Mouse (Mus musculus) embryonic facial prominence, embryonic 11.5 days (tissue): Measurements from ENCODE around the gene Nectin4. TPM values are rescaled to one million over a fixed set of nuclear protein-coding genes. Genes with fewer than 3 reads are reported as not detected.

ENCODE experiments used
- ATAC-seq: fragments of 200-750 bp; cut with Nextera tagmentation; replicated peaks from 2 replicates; pipeline ENCODE4 v1.8.0; 2017; ENCODE audit warnings: low read depth; ENCODE audit not compliant: insufficient number of reproducible peaks, low FRiP score, low TSS enrichment
- DNase-seq: peaks from one replicate; pipeline ENCODE4 v3.0.0-alpha.2; 2015; ENCODE audit warnings: low spot score
- H3K27ac ChIP-seq: fragments of 300-500 bp; sonication (generic); replicated peaks from 2 replicates; pipeline ENCODE4 v1.5.1; 2014; ENCODE audit warnings: mild to moderate bottlenecking, low read depth, low read length, control low read depth
- H3K27me3 ChIP-seq: fragments of 300-500 bp; sonication (generic); 2 replicates; pipeline ENCODE4 v1.6.1; 2014; ENCODE audit warnings: mild to moderate bottlenecking, low read length, moderate library complexity, mixed read lengths; ENCODE audit not compliant: control insufficient read depth, insufficient read depth
- H3K36me3 ChIP-seq: fragments of 300-500 bp; sonication (generic); replicated peaks from 2 replicates; pipeline ENCODE4 v1.6.1; 2014; ENCODE audit warnings: low read depth, mild to moderate bottlenecking, low read length, moderate library complexity, mixed read lengths; ENCODE audit not compliant: control insufficient read depth, insufficient read depth
- H3K4me1 ChIP-seq: fragments of 300-500 bp; sonication (generic); 2 replicates; pipeline ENCODE4 v1.6.1; 2014; ENCODE audit warnings: low read length, mixed read lengths; ENCODE audit not compliant: control insufficient read depth, insufficient read depth
- H3K4me2 ChIP-seq: fragments of 300-500 bp; sonication (generic); 2 replicates; pipeline ENCODE4 v1.6.1; 2014; ENCODE audit warnings: low read depth, mild to moderate bottlenecking, control low read depth, low read length, moderate library complexity
- H3K4me3 ChIP-seq: fragments of 300-500 bp; sonication (generic); 2 replicates; pipeline ENCODE4 v1.5.1; 2014; ENCODE audit warnings: low read depth, low read length, control low read depth
- H3K9ac ChIP-seq: fragments of 300-500 bp; sonication (generic); replicated peaks from 2 replicates; pipeline ENCODE4 v1.6.1; 2014; ENCODE audit warnings: mild to moderate bottlenecking, control low read depth, low read length
- H3K9me3 ChIP-seq: fragments of 300-500 bp; sonication (generic); replicated peaks from 2 replicates; pipeline ENCODE4 v1.6.1; 2016; ENCODE audit warnings: mild to moderate bottlenecking, low read length, inconsistent platforms, mixed read lengths; ENCODE audit not compliant: control insufficient read depth
- WGBS: fragments of 180-500 bp; shearing (Covaris S2); extraction: QIAGEN DNeasy Blood & Tissue Kit; methylation state at CpG from one replicate; pipeline ENCODE4 v1.1.7; 2014; 5-methylcytosine and 5-hydroxymethylcytosine counted together
- polyA plus RNA-seq: library from polyadenylated mRNA; unstranded; fragments of >200 nt; fragmentation: Nextera tagmentation; extraction: Ambion mirVana; gene quantifications from 2 replicates; pipeline ENCODE4 v1.2.1, GENCODE M21; 2014

Nectin4 gene
- polyA plus RNA-seq, 1 experiment from 2014 or later: 2.4 TPM

DNA sequence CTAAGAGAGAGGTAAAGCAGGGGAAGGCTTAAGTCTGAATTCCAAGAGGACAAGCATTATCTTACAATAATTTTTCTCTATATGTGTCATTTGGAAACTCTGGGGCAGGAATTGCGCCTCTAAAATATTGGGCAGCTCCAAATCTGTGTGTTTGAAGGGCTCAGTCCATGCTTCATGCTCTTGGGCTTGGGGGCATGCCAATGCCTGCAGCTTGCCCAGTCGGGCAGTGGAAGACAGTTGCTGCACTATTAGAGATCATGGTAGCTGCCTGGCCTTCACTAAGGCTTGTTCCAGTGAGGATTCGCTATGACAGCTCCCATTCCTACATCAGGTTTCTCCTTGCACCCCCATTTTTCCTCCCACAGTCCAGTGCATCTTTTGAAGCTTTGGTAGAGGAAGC, 21.2 kb upstream of the Nectin4 start:
- no peak overlapping the region for H3K4me3 ChIP-seq
- H3K9ac ChIP-seq: no peak overlapping the region
- no peak for DNase-seq
- H3K4me1 ChIP-seq: no peaks in the 10 kb centered on the region
- 94% methylated on average over 3 of the region's 3 CpGs for WGBS
- H3K9me3 ChIP-seq: no peaks in the 10 kb centered on the region; the same call in 1 of the 2 replicates
- no peak overlapping the region for H3K4me2 ChIP-seq
- no peak for ATAC-seq
- H3K27me3 ChIP-seq: no peaks in the 10 kb centered on the region
- no peak overlapping the region for H3K27ac ChIP-seq
- no peaks in the 10 kb centered on the region for H3K36me3 ChIP-seq

- H3K4me1 ChIP-seq: no peaks in the 10 kb centered on the region
- ATAC-seq (no peak), DNase-seq (no peak)
- 95% methylated on average over 2 of the region's 2 CpGs for WGBS
- H3K9me3 ChIP-seq: no peaks in the 10 kb centered on the region; the same call in 1 of the 2 replicates
- no peak overlapping the region for H3K4me3 ChIP-seq
- H3K36me3 ChIP-seq: no peaks in the 10 kb centered on the region
- H3K9ac ChIP-seq: no peak overlapping the region
- H3K4me2 ChIP-seq: no peak overlapping the region
- H3K27ac ChIP-seq: no peak overlapping the region
- H3K27me3 ChIP-seq: no peaks in the 10 kb centered on the region
These were observed 20.7 kb upstream of the Nectin4 start for GRCm38 (mm10) chr1:171349210-171349609.

- WGBS: 80% methylated on average over 5 of the region's 5 CpGs
- no peaks in the 10 kb centered on the region; the same call in 1 of the 2 replicates for H3K36me3 ChIP-seq
- no peak for DNase-seq
These were observed 14.0 kb upstream of the Nectin4 start for GRCm38 (mm10) chr1:171355812-171356340.

DNA sequence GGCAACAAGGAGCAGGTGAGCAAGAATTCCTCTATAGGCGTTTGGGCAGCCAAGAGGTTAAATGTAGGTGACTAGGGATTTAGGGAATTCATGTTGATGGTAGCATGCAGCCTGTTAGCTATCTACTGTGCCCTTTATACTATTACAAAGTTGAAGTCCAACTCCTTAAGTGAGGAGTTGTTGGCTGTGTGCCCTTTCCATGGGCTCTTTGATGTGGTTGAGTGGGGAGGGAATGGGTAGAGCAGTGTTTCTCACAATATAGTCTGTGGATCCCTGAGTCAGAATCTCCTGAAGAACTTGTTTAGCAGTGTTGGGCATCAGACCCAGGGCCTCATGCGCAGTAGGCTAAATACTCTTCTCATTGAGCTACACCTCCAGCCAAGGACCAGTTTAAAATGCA, 13.1 kb upstream of the Nectin4 start:
- Histone ChIP-seq H3K4me2 (no peak overlapping the region), H3K9ac (no peak overlapping the region), H3K36me3 (no peaks in the 10 kb centered on the region; the same call in 1 of the 2 replicates), H3K4me1 (no peaks in the 10 kb centered on the region; the same call in 1 of the 2 replicates), H3K27me3 (no peaks in the 10 kb centered on the region), H3K4me3 (no peak overlapping the region), H3K9me3 (0 out of 2 replicates have a peak, but pooled peaks cover 2% of the 10 kb centered on the region), H3K27ac (no peak overlapping the region)
- ATAC-seq (no peak), DNase-seq (no peak)
- 89% methylated on average over 2 of the region's 2 CpGs for WGBS

More at GRCm38 (mm10) chr1:171355812-171356340, 14.0 kb upstream of the Nectin4 start:
- H3K4me2 ChIP-seq: no peak overlapping the region
- H3K27ac ChIP-seq: no peak overlapping the region
- no peaks in the 10 kb centered on the region; the same call in 1 of the 2 replicates for H3K4me1 ChIP-seq
- ATAC-seq: no peak
- H3K27me3 ChIP-seq: no peaks in the 10 kb centered on the region
- 0 out of 2 replicates have a peak, but pooled peaks cover 2% of the 10 kb centered on the region for H3K9me3 ChIP-seq
- no peak overlapping the region for H3K4me3 ChIP-seq
- H3K9ac ChIP-seq: no peak overlapping the region

GRCm38 (mm10) chr1:171358421-171358820, 11.5 kb upstream of the Nectin4 start:
- DNase-seq (peak; percentile 65), ATAC-seq (no peak)
- Histone ChIP-seq H3K27ac (no peak overlapping the region), H3K9me3 (0 out of 2 replicates have a peak, but pooled peaks cover 2% of the 10 kb centered on the region), H3K4me3 (no peak overlapping the region), H3K9ac (no peak overlapping the region), H3K4me1 (no peaks in the 10 kb centered on the region; the same call in 1 of the 2 replicates), H3K4me2 (no peak overlapping the region), H3K36me3 (no peaks in the 10 kb centered on the region; the same call in 1 of the 2 replicates), H3K27me3 (no peaks in the 10 kb centered on the region)
- WGBS: 77% methylated on average over 4 of the region's 4 CpGs

- no peaks in the 10 kb centered on the region; the same call in 1 of the 2 replicates for H3K4me1 ChIP-seq
- peak overlapping the region; percentile 35 for H3K9ac ChIP-seq
- no peak; the same call in 1 of the 2 replicates for ATAC-seq
- H3K4me3 ChIP-seq: peak overlapping the region; percentile 33
- H3K27ac ChIP-seq: peak overlapping the region; percentile 44; the same call in 1 of the 2 replicates
- DNase-seq: no peak
- WGBS: 7% methylated on average over 26 of the region's 26 CpGs
- 0 out of 2 replicates have a peak, but pooled peaks cover 2% of the 10 kb centered on the region for H3K9me3 ChIP-seq
- peak overlapping the region; percentile 76 for H3K4me2 ChIP-seq
- H3K36me3 ChIP-seq: no peaks in the 10 kb centered on the region; the same call in 1 of the 2 replicates
- H3K27me3 ChIP-seq: no peaks in the 10 kb centered on the region
These were observed 9.6 kb upstream of the Nectin4 start for GRCm38 (mm10) chr1:171360253-171360652.

DNA sequence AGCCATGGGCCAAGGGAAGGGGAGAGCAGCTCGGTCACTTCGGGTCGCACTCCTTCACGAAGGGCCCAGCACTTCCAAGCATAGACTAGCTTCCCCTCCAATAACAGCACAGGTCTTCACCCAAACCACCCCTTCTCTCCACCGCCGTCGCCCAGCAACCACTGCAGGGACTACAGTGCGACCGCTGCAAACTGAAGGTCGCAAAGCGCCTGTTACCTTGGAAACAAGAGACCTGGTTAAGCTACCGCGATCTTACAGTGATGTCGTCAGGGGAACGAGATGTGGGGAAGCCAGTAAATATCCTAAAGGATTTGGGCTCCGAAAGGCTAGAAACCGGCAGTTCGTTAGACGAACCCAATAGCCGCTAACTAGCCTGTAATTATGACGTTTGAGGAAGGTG, 9.2 kb upstream of the Nectin4 start, which contains the start of gene Klhdc9:
Gene Klhdc9, minus strand, starts transcription at position 143 of the 400 bp plus-strand sequence.
- Histone ChIP-seq H3K9me3 (0 out of 2 replicates have a peak, but pooled peaks cover 2% of the 10 kb centered on the region), H3K9ac (peak within 1 kb of the TSS; percentile 35), H3K4me2 (peak within 1 kb of the TSS; percentile 76), H3K4me1 (no peaks in the 10 kb centered on the region; the same call in 1 of the 2 replicates), H3K36me3 (no peaks in the 10 kb centered on the region; the same call in 1 of the 2 replicates), H3K4me3 (peak within 1 kb of the TSS; percentile 33), H3K27ac (peak within 1 kb of the TSS; percentile 44; the same call in 1 of the 2 replicates), H3K27me3 (no peaks in the 10 kb centered on the region)
- DNase-seq: peak; percentile 98
- WGBS: 1% methylated on average over 21 of the region's 21 CpGs
- peak; percentile 93 for ATAC-seq
